Mouse (Mus musculus) embryonic facial prominence, embryonic 11.5 days (tissue): ENCODE results near the gene Psmg3. TPM values are rescaled to one million over a fixed set of nuclear protein-coding genes. Genes with fewer than 3 reads are reported as not detected.
A peak's percentile ranks its signal among the peaks of the same experiment; 100 is the strongest.

Experiments
- ATAC-seq: fragments of 200-750 bp; cut with Nextera tagmentation; replicated peaks from 2 replicates; pipeline ENCODE4 v1.8.0; 2017; ENCODE audit warnings: low read depth; ENCODE audit not compliant: insufficient number of reproducible peaks, low FRiP score, low TSS enrichment
- DNase-seq: peaks from one replicate; pipeline ENCODE4 v3.0.0-alpha.2; 2015; ENCODE audit warnings: low spot score
- H3K27ac ChIP-seq: fragments of 300-500 bp; sonication (generic); replicated peaks from 2 replicates; pipeline ENCODE4 v1.5.1; 2014; ENCODE audit warnings: mild to moderate bottlenecking, low read depth, low read length, control low read depth
- H3K27me3 ChIP-seq: fragments of 300-500 bp; sonication (generic); 2 replicates; pipeline ENCODE4 v1.6.1; 2014; ENCODE audit warnings: mild to moderate bottlenecking, low read length, moderate library complexity, mixed read lengths; ENCODE audit not compliant: control insufficient read depth, insufficient read depth
- H3K36me3 ChIP-seq: fragments of 300-500 bp; sonication (generic); replicated peaks from 2 replicates; pipeline ENCODE4 v1.6.1; 2014; ENCODE audit warnings: low read depth, mild to moderate bottlenecking, low read length, moderate library complexity, mixed read lengths; ENCODE audit not compliant: control insufficient read depth, insufficient read depth
- H3K4me1 ChIP-seq: fragments of 300-500 bp; sonication (generic); 2 replicates; pipeline ENCODE4 v1.6.1; 2014; ENCODE audit warnings: low read length, mixed read lengths; ENCODE audit not compliant: control insufficient read depth, insufficient read depth
- H3K4me2 ChIP-seq: fragments of 300-500 bp; sonication (generic); 2 replicates; pipeline ENCODE4 v1.6.1; 2014; ENCODE audit warnings: low read depth, mild to moderate bottlenecking, control low read depth, low read length, moderate library complexity
- H3K4me3 ChIP-seq: fragments of 300-500 bp; sonication (generic); 2 replicates; pipeline ENCODE4 v1.5.1; 2014; ENCODE audit warnings: low read depth, low read length, control low read depth
- H3K9ac ChIP-seq: fragments of 300-500 bp; sonication (generic); replicated peaks from 2 replicates; pipeline ENCODE4 v1.6.1; 2014; ENCODE audit warnings: mild to moderate bottlenecking, control low read depth, low read length
- H3K9me3 ChIP-seq: fragments of 300-500 bp; sonication (generic); replicated peaks from 2 replicates; pipeline ENCODE4 v1.6.1; 2016; ENCODE audit warnings: mild to moderate bottlenecking, low read length, inconsistent platforms, mixed read lengths; ENCODE audit not compliant: control insufficient read depth
- WGBS: fragments of 180-500 bp; shearing (Covaris S2); extraction: QIAGEN DNeasy Blood & Tissue Kit; methylation state at CpG from one replicate; pipeline ENCODE4 v1.1.7; 2014; 5-methylcytosine and 5-hydroxymethylcytosine counted together
- polyA plus RNA-seq: library from polyadenylated mRNA; unstranded; fragments of >200 nt; fragmentation: Nextera tagmentation; extraction: Ambion mirVana; gene quantifications from 2 replicates; pipeline ENCODE4 v1.2.1, GENCODE M21; 2014

The Psmg3 gene
- polyA plus RNA-seq, 1 experiment from 2014 or later: 67.8 TPM

- DNase-seq (peak; percentile 86), ATAC-seq (no peak)
- 15% methylated on average over 2 of the region's 2 CpGs for WGBS
- H3K27me3 ChIP-seq: no peaks in the 10 kb centered on the region
- H3K9ac ChIP-seq: no peak overlapping the region
- H3K36me3 ChIP-seq: no peaks in the 10 kb centered on the region
- H3K4me2 ChIP-seq: no peak overlapping the region
- no peak overlapping the region for H3K27ac ChIP-seq
- no peak overlapping the region for H3K4me3 ChIP-seq
- H3K9me3 ChIP-seq: no peaks in the 10 kb centered on the region
- no peaks in the 10 kb centered on the region for H3K4me1 ChIP-seq
Observed at GRCm38 (mm10) chr5:139838476-139838892, 11.8 kb upstream of the Psmg3 start.

- DNase-seq: no peak
- Histone ChIP-seq H3K4me2 (no peak overlapping the region), H3K4me3 (no peak overlapping the region), H3K27ac (no peak overlapping the region), H3K9me3 (no peaks in the 10 kb centered on the region), H3K27me3 (no peaks in the 10 kb centered on the region), H3K4me1 (no peaks in the 10 kb centered on the region), H3K9ac (no peak overlapping the region), H3K36me3 (no peaks in the 10 kb centered on the region)
- ATAC-seq: no peak
- 82% methylated on average over 7 of the region's 7 CpGs for WGBS
Observed at GRCm38 (mm10) chr5:139835706-139836105, 9.0 kb upstream of the Psmg3 start.

- DNase-seq: no peak
- H3K9ac ChIP-seq: no peak overlapping the region
- no peak overlapping the region for H3K4me3 ChIP-seq
- H3K9me3 ChIP-seq: no peaks in the 10 kb centered on the region
- WGBS: 77% methylated on average over 7 of the region's 7 CpGs
- no peak overlapping the region for H3K27ac ChIP-seq
- H3K36me3 ChIP-seq: no peaks in the 10 kb centered on the region
- no peak for ATAC-seq
- H3K4me2 ChIP-seq: no peak overlapping the region
- H3K27me3 ChIP-seq: no peaks in the 10 kb centered on the region
- H3K4me1 ChIP-seq: no peaks in the 10 kb centered on the region
Observed at GRCm38 (mm10) chr5:139832125-139832524, 5.4 kb upstream of the Psmg3 start.

GRCm38 (mm10) chr5:139830734-139831133 lies 4.0 kb upstream of the Psmg3 start:
- no peaks in the 10 kb centered on the region; the same call in 1 of the 2 replicates for H3K4me1 ChIP-seq
- H3K4me2 ChIP-seq: no peak overlapping the region
- no peaks in the 10 kb centered on the region for H3K9me3 ChIP-seq
- H3K27ac ChIP-seq: no peak overlapping the region
- H3K27me3 ChIP-seq: no peaks in the 10 kb centered on the region
- WGBS: 86% methylated on average over 3 of the region's 3 CpGs
- no peak overlapping the region for H3K9ac ChIP-seq
- ATAC-seq (no peak), DNase-seq (no peak)
- H3K36me3 ChIP-seq: no peaks in the 10 kb centered on the region
- H3K4me3 ChIP-seq: no peak overlapping the region

- WGBS: 86% methylated on average over 13 of the region's 13 CpGs
- Histone ChIP-seq H3K4me3 (no peak overlapping the region), H3K9ac (no peak overlapping the region), H3K4me2 (no peak overlapping the region), H3K27ac (no peak overlapping the region), H3K4me1 (no peaks in the 10 kb centered on the region; the same call in 1 of the 2 replicates), H3K27me3 (no peaks in the 10 kb centered on the region), H3K9me3 (no peaks in the 10 kb centered on the region), H3K36me3 (no peaks in the 10 kb centered on the region)
- DNase-seq: no peak
- no peak for ATAC-seq
Observed at GRCm38 (mm10) chr5:139829384-139829783, 2.7 kb upstream of the Psmg3 start.

GRCm38 (mm10) chr5:139827593-139827992 lies 908 bp upstream of the Psmg3 start:
- DNase-seq: no peak
- Histone ChIP-seq H3K36me3 (no peaks in the 10 kb centered on the region), H3K9ac (no peak overlapping the region), H3K4me3 (no peak overlapping the region), H3K27ac (no peak overlapping the region), H3K4me1 (no peaks in the 10 kb centered on the region; the same call in 1 of the 2 replicates), H3K27me3 (no peaks in the 10 kb centered on the region), H3K4me2 (no peak overlapping the region), H3K9me3 (no peaks in the 10 kb centered on the region)
- WGBS: 91% methylated on average over 1 of the region's 1 CpGs
- no peak for ATAC-seq

GRCm38 (mm10) chr5:139825947-139826346 lies 738 bp downstream of the Psmg3 start:
- Histone ChIP-seq H3K4me3 (peak overlapping the region; percentile 74), H3K27me3 (no peaks in the 10 kb centered on the region), H3K4me2 (peak overlapping the region; percentile 86), H3K27ac (0 out of 2 replicates have a peak overlapping the region, but pooled peaks have one; percentile 28), H3K4me1 (no peaks in the 10 kb centered on the region; the same call in 1 of the 2 replicates), H3K9ac (peak overlapping the region; percentile 85), H3K9me3 (no peaks in the 10 kb centered on the region), H3K36me3 (no peaks in the 10 kb centered on the region)
- ATAC-seq (no peak), DNase-seq (no peak)
- 39% methylated on average over 11 of the region's 11 CpGs for WGBS

GRCm38 (mm10) chr5:139824531-139824930 lies 2.2 kb downstream of the Psmg3 start:
- H3K36me3 ChIP-seq: no peaks in the 10 kb centered on the region
- 92% methylated on average over 10 of the region's 10 CpGs for WGBS
- no peak overlapping the region for H3K27ac ChIP-seq
- no peaks in the 10 kb centered on the region for H3K9me3 ChIP-seq
- ATAC-seq: no peak
- H3K4me1 ChIP-seq: no peaks in the 10 kb centered on the region; the same call in 1 of the 2 replicates
- no peaks in the 10 kb centered on the region for H3K27me3 ChIP-seq
- no peak overlapping the region for H3K9ac ChIP-seq
- H3K4me2 ChIP-seq: no peak overlapping the region
- no peak for DNase-seq
- H3K4me3 ChIP-seq: no peak overlapping the region
